Mouse (Mus musculus) thymus, postnatal 0 days (tissue): ENCODE data around the gene Rpl28. TPM values are rescaled to one million over a fixed set of nuclear protein-coding genes. Genes with fewer than 3 reads are reported as not detected.

Experiments used
- DNase-seq: peaks from one replicate; pipeline ENCODE4 v3.0.0-alpha.2; 2015; ENCODE audit warnings: low spot score
- polyA plus RNA-seq: library from polyadenylated mRNA; unstranded; fragments of >200 nt; fragmentation: Nextera tagmentation; extraction: Ambion mirVana; gene quantifications from 2 replicates; pipeline ENCODE4 v1.2.1, GENCODE M21; 2015

The Rpl28 gene
- polyA plus RNA-seq, 1 experiment from 2014 or later: 590 TPM

GRCm38 (mm10) chr7:4830476-4830875 is 37.8 kb downstream of the Rpl28 start:
- no peak for DNase-seq

- no peak for DNase-seq
Observed at GRCm38 (mm10) chr7:4835631-4836327, 43.1 kb downstream of the Rpl28 start.

GRCm38 (mm10) chr7:4836351-4836792 is 43.7 kb downstream of the Rpl28 start:
- DNase-seq: peak; percentile 62

GRCm38 (mm10) chr7:4837639-4838038 is 45.0 kb downstream of the Rpl28 start:
- DNase-seq: no peak

GRCm38 (mm10) chr7:4842077-4842476 is 49.4 kb downstream of the Rpl28 start:
- DNase-seq: no peak

GRCm38 (mm10) chr7:4842634-4843131 is 50.0 kb downstream of the Rpl28 start:
- peak; percentile 54 for DNase-seq

GRCm38 (mm10) chr7:4843604-4844244 is 51.0 kb downstream of the Rpl28 start:
- peak; percentile 16 for DNase-seq

- no peak for DNase-seq
Observed at GRCm38 (mm10) chr7:4844245-4844916, 51.7 kb downstream of the Rpl28 start, which contains the start of gene Shisa7. Gene Shisa7, minus strand, starts transcription at chr7:4844696.

Other genes starting within 250 kb of the Rpl28 start
- gene Syt5, start 245.3 kb upstream of the Rpl28 start, polyA plus RNA-seq: 0.22 and 0.44 TPM in 2 replicates
- gene Ptprh, start 188.8 kb upstream of the Rpl28 start, polyA plus RNA-seq: not detected in 2 replicates
- 1.7 and 2.1 TPM in 2 replicates for gene Tmem86b, start 161.5 kb upstream of the Rpl28 start, polyA plus RNA-seq
- 19.8 and 23.8 TPM in 2 replicates for gene Ppp6r1, start 133.9 kb upstream of the Rpl28 start, polyA plus RNA-seq
- 74.9 and 91.0 TPM in 2 replicates for gene Hspbp1, start 107.8 kb upstream of the Rpl28 start, polyA plus RNA-seq
- 0.06 and 0.20 TPM in 2 replicates for gene Brsk1, start 102.3 kb upstream of the Rpl28 start, polyA plus RNA-seq
- 0.82 and 1.4 TPM in 2 replicates for gene Tmem150b, start 67.6 kb upstream of the Rpl28 start, polyA plus RNA-seq
- gene Kmt5c, start 52.8 kb upstream of the Rpl28 start, polyA plus RNA-seq: 44.1 and 44.2 TPM in 2 replicates
- gene Cox6b2, start 39.8 kb upstream of the Rpl28 start, polyA plus RNA-seq: 37.9 TPM in 2 replicates
- gene Fam71e2, start 21.6 kb upstream of the Rpl28 start, polyA plus RNA-seq: not detected in 2 replicates
- 0.13 and 0.30 TPM in 2 replicates for gene Il11, start 10.0 kb upstream of the Rpl28 start, polyA plus RNA-seq
- gene Tmem190, start 9.9 kb upstream of the Rpl28 start, polyA plus RNA-seq: 0.23 TPM in 1 of 2 replicates, not detected in the other
- 9.6 and 11.7 TPM in 2 replicates for gene Tmem238, start 3.2 kb upstream of the Rpl28 start, polyA plus RNA-seq
- gene Ube2s, start 19.7 kb downstream of the Rpl28 start, polyA plus RNA-seq: 413 and 414 TPM in 2 replicates
- not detected in 2 replicates for gene Shisa7, start 51.8 kb downstream of the Rpl28 start, polyA plus RNA-seq
- gene Isoc2b, start 77.4 kb downstream of the Rpl28 start, polyA plus RNA-seq: 19.9 and 22.0 TPM in 2 replicates
- 0.72 and 0.81 TPM in 2 replicates for gene Isoc2a, start 84.3 kb downstream of the Rpl28 start, polyA plus RNA-seq
- gene Gm36210, start 113.6 kb downstream of the Rpl28 start, polyA plus RNA-seq: 0.10 TPM in 2 replicates
- 2.7 and 3.1 TPM in 2 replicates for gene Zfp628, start 122.3 kb downstream of the Rpl28 start, polyA plus RNA-seq
- 0.22 and 0.60 TPM in 2 replicates for gene Nat14, start 129.2 kb downstream of the Rpl28 start, polyA plus RNA-seq
- gene Ssc5d, start 132.9 kb downstream of the Rpl28 start, polyA plus RNA-seq: 0.07 and 0.19 TPM in 2 replicates
- gene Sbk2, start 171.5 kb downstream of the Rpl28 start, polyA plus RNA-seq: 0.09 and 0.21 TPM in 2 replicates
- gene Sbk3, start 178.3 kb downstream of the Rpl28 start, polyA plus RNA-seq: not detected in 2 replicates
- 18.7 and 22.3 TPM in 2 replicates for gene Zfp579, start 203.3 kb downstream of the Rpl28 start, polyA plus RNA-seq
- gene Zfp524, start 221.5 kb downstream of the Rpl28 start, polyA plus RNA-seq: 14.9 and 18.2 TPM in 2 replicates
- gene Fiz1, start 221.8 kb downstream of the Rpl28 start, polyA plus RNA-seq: 32.3 and 33.5 TPM in 2 replicates
- 2.9 and 5.4 TPM in 2 replicates for gene Gm44973, start 222.6 kb downstream of the Rpl28 start, polyA plus RNA-seq
- gene Zfp865, start 227.5 kb downstream of the Rpl28 start, polyA plus RNA-seq: 5.1 and 5.9 TPM in 2 replicates
- 0.27 TPM in 1 of 2 replicates, not detected in the other for gene Ccdc106, start 227.7 kb downstream of the Rpl28 start, polyA plus RNA-seq
- not detected in 2 replicates for gene 4632433K11Rik, start 241.2 kb downstream of the Rpl28 start, polyA plus RNA-seq
- gene Zfp784, start 245.6 kb downstream of the Rpl28 start, polyA plus RNA-seq: 3.8 and 4.4 TPM in 2 replicates